Mouse (Mus musculus): Measurements from ENCODE around the gene Syne1.

Syne1 gene

DNA sequence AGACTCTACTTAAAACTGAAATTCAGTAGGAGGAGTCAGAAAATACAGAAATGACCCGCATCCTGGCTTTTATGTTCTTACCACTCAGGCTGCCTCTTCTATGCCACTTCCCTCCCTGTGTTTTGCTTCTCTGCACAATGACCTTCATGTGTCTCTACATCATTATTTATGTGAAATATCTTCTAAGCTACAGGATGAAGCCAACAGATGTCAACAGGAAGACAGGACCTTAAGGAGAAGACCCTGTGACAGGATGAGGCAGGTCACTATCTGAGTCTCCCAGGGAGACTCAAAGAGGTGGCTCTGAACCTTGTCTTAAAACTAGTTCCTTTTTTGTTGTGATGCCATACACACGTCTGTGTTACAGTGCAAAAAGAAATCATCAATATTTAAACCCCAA, 353.9 kb downstream of the Syne1 start:
- DNase-seq (ENCODE audit: low spot score) = no peak

DNA sequence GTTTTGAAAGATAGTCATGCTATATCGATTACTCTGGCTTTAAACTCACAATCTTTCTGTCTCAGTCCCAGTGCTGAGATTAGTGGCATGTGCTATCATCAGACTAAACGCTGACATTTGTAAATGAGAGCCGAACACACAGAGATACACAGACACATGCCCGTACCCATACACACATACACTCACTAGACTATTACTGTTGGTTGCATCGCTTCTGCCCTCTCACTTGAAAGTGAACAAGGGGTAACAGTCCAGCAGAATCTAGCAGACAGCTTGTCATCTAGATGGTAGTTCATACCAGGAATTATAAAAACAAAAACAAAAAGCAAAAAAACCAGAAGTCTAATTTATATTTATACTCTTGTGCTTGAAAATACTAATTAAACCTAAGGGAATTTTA, 355.0 kb downstream of the Syne1 start:
- DNase-seq (ENCODE audit: low spot score) = no peak

DNA sequence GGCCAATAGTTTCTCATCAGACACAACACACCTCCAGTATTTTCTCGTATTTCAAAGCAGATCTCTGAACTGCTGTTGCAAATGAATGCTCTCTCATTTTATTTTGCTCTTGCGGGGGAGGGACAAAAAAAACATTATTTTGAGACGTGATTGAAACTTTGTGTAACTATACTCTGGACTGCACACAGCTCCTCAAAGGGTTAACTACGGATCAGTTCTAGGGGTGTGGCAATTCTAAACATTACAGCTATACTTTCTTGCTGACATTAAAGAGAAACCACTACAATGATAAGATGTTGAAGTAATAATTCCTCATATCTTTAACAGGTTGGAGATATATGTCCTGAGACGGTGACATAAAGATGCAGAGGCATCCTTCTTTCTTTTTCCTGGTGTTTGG, 356.0 kb downstream of the Syne1 start:
- DNase-seq (ENCODE audit: low spot score) = no peak

DNA sequence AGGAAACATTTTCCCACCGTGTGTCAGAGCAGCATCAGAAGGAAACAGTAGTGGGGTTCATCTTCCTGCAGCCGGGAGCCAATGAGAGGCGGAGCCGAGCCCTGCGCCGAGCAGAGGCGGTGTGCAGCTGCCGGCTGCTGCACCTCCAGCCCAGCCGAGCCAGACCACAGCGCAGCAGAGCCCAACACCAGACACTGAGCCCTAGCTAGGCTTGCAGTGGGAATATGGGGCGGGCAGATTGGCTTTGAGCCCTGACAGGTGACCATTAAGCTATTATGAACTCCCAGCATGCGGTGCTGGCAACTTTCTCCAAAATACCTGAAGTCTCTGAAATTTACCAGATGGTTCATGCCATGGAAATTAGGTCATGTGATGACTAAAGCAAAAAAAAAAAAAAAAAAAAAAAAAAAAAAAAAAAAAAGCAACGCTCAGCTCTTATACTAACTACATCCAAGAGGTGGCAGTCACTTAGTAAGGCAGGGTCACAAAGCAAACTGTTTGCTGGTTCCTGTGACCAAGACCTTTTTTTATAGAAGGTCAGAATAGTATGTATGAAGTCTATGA, 356.5 kb downstream of the Syne1 start:
- peak; percentile 79 for DNase-seq (ENCODE audit: low spot score)

DNA sequence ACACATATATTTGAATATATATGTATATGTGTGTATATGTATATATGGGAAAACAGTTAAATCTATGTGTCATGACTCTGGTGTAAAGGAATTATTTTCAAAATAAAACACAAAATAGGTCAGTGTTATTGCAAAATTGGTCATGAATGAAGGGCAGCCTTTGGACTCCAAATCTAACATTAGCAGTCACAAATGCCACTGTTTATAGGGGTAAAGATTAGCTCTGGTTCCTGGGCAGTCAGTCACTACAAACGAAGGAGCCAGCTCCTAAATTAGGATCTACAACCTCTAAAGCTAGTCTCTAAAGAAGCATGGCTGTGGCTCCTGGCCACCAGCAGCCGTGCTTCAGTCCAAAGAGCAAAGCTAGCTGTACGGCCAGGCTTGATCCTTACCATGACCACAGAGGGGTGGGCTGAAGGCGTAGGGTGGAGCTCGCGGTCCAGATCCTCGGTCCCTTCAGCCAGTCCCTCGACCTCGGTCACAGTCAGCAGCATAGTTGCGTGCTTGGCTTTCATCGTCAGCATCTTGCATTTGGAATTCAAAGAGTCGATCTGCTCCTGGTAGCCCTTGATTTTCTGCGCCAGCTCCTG, 357.1 kb downstream of the Syne1 start:
- no peak for DNase-seq (ENCODE audit: low spot score)

DNA sequence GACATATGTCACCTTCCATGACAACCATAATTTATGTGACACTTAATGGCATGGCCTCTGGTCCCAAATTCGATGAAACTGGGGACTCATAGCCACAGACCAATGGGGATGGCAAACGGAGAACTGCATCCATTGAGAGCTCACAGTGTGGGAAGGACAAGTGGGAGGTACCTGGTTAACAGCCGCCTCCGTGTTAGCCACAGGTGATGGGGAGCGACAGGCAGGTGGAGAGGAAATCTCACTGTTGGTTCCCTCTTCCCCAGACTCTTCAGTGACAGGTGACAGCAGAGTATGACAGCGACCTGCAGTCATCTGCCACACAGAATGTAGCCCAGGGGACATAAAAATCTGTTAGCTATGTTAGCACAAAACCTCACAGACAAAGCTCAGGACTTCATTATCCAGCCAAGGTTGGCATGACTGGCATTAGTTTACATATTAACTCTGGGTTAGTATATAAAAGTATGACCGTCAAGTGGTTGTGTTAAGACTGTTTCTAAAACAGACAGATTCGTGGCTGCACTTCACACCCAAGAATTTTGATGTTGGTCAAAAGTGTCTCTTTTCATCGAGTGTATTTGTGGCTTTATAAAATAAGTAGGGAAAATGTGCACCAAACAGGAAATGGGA, 358.3 kb downstream of the Syne1 start:
- no peak for DNase-seq (ENCODE audit: low spot score)

DNA sequence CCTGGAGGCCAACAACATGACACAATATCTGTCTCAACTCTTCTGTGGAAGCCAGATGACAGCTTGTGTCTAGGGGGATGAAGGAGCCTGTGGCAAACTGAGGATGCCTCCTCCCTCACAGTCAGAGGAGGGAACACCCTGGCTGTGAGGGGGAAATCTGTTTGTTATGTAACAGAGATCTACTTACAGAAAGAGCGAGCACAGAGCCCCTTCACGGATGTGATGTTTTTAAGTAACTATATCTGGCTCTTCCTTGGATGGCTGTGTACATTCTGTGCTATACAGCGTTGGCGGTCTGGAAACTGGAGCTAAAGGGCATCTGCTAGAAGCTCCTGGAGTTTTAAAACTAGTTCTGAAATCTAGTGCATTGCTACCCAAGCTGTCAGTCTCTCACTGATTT, 360.5 kb downstream of the Syne1 start:
- DNase-seq (ENCODE audit: low spot score) = no peak

DNA sequence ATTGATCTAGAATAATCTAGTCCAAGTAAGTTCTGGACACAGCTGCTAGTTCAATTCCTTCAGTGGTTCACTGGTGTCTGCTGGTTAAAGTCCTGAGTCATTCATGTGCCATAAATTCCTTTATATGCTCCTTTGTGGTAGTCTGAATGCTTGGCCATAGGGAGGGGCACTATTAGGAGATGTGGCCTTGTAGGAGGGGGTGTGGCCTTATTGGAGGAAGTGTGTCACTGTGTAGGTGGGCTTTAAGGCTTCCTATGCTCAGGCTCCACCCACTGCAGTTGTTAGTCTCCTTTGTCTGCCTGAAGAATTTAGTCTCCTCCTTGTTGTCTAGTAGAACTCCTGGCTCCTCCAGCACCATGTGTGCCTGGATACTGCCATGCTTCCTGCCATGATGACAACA, 362.4 kb downstream of the Syne1 start:
- DNase-seq (ENCODE audit: low spot score) = no peak

DNA sequence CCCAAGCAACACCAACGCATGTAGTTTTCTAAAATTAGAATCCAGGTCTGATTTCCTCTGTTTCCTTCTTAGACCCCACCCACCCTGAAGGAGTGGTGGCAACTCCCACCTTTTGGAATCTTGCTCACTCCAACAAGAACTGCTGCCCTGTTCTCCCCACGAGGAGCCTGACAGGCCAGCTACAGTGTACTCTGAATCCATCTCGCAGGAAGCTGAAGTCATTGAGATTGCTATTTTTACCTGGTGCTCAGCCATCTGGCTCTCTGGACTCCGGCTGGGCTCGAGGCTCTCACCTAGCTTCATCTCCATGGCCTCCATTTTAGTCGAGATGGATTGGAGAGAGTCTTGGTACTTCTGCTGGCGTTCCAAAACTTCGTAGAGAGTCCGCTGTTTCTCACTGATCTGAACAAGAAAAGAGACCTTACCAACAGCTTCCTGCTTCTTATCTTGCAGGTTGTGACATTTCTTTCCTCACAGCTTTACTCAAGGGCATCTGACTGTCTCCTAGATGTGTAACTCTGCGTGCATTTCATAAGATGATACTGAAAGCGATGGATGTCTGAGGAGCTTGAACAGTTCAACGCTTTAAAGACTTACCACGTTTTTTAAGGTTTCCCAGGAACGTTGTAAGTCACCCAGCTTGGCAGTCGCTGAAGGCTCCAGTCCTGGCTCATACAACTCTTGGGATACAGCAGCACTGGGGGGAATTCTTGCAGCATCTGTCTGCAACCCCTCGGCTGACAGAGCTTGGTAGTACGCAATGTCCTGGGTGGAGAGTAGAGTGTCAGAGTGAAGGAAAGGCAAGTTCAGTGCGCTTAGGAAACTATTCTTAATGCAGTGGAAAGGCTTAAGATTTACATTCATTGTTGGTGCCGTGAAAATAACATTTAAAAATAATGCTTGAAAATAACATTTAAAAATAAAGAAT, 365.9 kb downstream of the Syne1 start:
- no peak for DNase-seq (ENCODE audit: low spot score)

DNA sequence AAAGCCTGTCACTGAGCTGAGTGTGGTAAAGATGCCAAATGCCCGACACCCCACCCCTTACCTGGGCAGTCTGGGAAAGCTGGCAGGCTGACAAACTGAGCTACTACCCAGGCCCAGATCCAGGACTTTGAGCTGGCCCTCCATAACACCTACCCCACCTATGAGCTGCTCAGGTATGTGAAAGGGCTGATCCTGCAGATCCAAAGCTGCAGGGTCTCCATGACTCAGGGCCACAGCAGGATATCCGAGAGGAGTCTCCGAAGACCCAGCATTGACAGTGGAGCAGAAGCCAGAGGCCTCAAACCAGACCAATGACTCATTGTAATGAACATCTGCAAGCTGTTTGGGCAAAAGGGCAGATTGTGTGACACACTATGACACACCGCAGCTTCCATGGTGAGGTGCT, 369.5 kb downstream of the Syne1 start:
- DNase-seq (ENCODE audit: low spot score) = no peak

DNA sequence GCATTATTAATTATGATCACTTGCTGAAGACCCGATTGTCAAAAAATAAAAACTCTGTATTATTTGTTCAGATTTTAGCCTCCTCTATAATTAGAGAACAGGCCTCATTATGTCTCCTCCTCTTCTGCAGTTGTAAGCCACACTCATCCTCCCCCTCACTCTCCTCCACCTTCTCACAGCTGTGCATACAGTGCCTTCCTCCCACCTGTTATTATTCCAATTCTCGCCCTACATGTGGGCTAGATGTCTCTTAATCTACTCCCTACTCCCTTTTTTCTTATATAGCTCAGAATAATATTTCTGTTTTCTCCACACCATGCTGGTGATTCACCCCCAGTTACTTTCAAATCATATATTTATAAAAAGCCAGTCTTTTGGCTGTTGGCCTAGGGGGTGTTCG, 371.4 kb downstream of the Syne1 start:
- no peak for DNase-seq (ENCODE audit: low spot score)

DNA sequence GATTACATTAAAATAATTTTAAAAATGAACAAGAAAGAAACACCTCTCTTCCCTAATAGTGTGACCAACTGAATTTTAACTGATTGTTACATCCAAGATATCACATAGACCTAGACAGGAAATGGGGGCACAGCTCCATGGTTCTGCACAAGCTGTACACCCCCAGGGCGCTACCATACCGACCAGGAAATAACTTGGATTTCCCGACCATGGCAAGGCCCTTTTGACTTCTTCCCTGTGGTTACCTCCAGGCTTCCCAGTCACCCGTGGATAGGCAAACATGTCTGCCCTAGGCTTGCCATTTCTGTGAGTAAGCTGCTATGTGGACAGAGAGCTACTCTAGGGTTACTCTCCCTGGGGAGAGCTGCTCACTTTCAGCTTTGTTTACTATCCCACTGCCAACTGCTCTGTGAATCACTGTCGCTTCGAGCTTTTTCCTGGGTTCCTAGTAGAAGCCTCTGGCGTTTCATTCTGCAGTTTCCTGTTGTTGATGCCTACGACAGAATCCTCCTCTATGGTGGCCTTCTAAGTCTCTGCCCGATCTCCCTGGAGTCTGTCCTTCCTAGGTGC, 373.8 kb downstream of the Syne1 start:
- no peak for DNase-seq (ENCODE audit: low spot score)

DNA sequence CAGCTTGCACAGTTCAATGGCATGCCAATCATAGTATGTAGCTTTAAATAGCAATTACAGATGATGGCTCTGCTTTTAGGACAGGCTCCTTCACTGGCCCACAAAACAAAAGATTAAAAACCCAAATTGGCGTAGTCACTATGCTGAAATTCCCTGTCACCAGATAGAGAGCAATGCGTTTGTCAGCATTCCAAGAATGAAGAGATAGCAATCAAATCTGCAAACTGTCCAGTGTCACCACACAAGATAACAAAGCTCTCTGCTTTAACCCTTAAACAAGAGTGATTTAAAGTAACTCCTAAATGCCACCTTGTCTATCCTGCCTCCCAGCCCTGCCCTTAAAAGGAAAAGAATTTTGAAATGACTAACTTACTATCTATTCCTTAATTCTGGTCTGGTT, 374.9 kb downstream of the Syne1 start:
- DNase-seq (ENCODE audit: low spot score) = no peak

DNA sequence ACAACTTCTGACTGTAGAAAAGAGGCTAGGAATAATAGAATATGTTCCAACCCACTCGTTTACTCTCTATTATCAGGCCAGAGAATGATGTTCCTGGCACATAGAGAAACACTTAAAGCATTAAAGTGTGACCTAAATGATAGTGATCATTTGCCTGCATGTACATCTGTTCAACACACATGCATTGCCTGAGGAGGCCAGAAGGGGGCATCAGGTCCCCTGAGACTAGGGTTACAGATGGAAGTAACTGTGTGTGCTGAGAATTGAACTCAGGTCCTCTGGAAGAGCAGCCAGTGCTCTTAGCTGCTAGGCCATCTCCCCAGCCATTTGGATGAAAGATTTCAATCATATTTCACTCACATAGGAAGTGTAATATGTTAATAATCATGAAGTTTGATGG, 380.9 kb downstream of the Syne1 start:
- DNase-seq (ENCODE audit: low spot score) = no peak

DNA sequence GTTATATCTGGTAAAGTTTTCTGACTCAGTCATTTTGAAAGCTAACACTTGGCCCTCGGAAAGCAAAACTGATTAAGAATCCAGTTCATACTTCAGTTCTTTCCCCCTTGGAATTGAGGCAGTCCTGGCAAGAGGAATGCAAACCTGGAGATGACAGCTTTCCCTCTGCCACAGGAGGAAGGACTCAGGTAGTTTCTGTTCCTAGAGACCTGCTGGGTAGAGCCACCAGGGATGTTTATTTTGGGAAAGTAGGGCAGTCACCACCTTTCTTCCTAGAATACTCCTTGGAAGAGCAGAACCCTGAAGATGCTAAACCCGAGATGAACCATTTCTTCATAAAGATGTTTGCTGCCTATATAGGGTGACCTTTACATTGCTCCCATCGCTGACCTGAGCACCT, 383.8 kb downstream of the Syne1 start:
- no peak for DNase-seq (ENCODE audit: low spot score)

DNA sequence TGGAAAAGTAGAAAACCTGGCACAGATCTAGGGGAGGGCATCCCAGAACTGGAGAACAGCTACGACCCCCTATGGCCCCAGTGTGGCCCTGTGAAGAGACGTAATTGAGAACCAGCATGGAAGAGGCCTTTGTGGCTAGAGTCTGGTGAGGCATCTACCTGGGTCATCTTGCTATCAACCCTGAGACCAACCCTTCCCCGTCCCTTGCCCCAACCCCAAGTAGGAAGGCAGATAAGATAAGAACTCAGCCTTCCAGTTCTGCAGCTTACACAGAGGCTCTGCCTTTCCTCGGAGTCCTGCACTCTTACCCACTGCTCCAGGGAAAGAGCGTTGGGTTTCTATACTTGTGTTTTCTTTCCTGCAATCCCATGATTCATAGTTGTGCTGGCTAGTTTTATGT, 385.8 kb downstream of the Syne1 start:
- DNase-seq (ENCODE audit: low spot score) = no peak

DNA sequence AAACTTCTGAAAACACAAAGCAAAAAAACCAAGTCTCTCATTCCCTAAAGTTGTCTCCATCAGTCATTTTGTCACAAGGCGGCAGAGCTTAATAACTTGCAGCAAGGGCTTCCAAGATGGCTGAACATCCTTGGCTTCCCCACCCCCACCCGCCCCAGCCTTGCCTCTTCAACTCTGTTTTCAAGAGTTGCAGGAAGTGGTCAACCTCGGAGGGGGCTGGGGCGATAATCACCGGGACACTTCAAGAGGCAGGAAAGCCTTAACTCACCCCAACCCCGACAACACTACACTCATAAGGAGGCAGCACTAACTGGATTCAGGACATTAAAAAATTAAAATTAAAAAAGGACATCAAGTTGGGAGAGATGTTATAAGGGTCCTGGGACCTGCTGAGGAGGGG, 387.5 kb downstream of the Syne1 start:
- no peak for DNase-seq (ENCODE audit: low spot score)

DNA sequence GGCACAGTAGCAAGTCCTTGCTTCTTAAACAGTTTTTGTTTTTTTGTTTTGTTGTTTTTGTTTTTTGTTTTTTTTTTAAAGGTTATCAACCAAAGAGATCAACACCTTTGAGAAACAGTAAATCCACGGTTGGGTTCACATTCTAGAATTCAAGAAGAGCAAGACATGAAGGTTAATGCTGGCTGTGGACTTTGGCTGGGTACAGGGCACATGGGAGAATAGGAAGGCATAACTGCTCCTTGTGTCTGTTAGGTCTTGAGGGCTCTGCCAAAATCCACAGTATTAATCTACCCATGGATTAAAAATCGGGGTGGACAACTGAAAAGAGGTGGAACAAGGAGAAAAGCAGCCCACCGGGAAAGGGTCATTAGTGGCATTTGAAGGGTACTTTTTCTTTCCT, 388.0 kb downstream of the Syne1 start:
- no peak for DNase-seq (ENCODE audit: low spot score)

DNA sequence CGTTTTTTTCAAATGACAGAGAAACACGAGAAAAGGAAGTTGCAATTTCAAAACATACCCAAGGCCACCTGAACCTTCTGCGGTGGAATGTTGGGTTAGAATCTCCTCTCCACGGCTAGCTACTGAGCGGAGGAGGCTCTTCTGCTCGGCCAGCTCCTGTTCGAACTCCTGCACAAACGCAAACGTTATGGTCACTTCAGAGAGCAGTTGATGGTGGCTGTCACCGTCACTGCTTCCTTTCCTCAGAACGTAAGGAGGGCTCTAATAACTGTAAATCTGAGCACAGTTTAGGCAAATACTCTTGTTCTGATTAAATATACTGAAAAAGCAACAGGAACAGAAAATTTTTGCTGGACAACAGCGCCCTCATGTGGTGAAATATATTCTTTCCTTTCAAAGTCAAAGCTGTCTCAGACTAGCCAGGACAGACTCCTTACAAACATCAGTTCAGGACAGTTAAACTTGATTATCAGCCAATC, 389.8 kb downstream of the Syne1 start:
- DNase-seq (ENCODE audit: low spot score) = peak; percentile 89

DNA sequence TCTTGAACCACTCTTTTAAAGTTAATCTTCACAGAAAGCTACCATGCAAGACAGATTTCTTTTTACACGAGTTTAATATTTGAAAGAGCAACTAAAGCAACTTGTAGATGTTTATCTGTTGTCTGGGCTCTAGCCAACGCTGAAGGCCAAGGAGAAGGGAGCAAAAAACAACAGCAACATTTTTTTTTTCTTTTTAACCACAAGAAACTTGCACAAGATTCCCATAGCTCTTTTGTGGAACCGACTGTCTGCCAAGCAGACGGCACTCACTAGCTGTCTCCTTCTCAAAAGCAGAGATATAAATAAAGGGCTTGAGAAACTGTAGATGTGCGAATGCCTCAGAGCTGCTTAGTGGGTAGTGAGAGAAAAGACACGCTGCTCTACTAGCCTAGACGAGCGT, 391.6 kb downstream of the Syne1 start:
- DNase-seq (ENCODE audit: low spot score) = no peak

DNA sequence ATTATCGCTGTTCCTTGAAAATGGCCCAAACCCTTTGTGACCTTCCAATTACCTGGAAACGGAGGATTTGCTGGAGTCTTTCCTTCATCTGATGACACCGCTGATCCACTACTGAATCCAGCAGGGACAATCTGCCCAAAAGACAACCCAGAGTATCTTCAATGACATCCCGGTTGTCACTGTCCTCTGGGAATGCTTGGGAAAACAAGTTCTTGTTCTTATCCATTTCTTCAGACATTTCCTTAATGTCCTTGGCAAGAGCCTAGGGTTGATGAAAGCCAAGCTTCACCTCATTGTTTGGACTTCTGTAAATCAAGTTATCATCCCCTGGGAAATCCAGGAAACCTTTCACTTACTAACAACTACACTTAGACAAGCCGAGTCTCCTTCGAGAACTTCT, 398.2 kb downstream of the Syne1 start:
- DNase-seq (ENCODE audit: low spot score) = no peak

DNA sequence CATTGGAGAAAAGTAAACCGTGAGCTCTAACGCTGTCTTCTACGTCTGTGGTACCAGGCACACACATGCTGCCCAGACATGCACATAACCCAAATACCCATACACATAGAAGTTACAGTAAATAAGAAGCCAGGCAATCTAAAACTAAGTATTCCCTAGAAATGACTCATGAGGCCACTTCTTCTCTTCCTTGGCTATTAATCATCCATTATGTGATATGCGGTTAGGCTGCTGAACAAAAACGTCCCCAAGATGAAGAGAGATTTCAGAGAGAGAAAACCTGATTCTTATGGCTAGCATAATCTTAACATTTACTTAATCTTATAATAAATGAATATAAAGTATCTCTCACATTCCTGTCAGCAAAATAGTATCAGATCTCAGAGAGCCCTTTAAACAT, 409.8 kb downstream of the Syne1 start:
- no peak for DNase-seq (ENCODE audit: low spot score)

DNA sequence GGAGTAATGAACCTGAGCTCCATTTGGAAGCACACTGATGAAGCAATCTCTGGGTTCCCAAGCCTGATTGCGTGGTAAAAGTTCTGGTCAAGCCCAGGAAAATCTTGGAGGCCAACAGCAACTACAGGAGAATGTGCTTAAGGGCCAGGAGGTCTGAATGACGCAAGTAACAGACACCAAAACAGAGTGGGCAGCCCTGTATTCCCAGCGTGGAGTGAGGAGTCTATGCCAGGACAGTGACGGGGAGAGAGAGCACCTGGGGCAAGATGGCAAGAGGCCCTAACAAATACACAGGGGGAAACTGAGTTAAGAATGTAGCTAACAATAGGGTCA, 411.4 kb downstream of the Syne1 start:
- DNase-seq (ENCODE audit: low spot score) = no peak
